Mouse (Mus musculus) forebrain, embryonic 13.5 days (tissue): Measurements from ENCODE around the gene Myrip. TPM values are rescaled to one million over a fixed set of nuclear protein-coding genes. Genes with fewer than 3 reads are reported as not detected.

Source experiments
- ATAC-seq: fragments of 200-750 bp; cut with Nextera tagmentation; 2 replicates; pipeline ENCODE4 v1.8.0; 2017
- H3K27ac ChIP-seq: fragments of 300-500 bp; sonication (generic); 2 replicates; pipeline ENCODE4 v1.5.1; 2015; ENCODE audit warnings: inconsistent platforms, mild to moderate bottlenecking, moderate library complexity
- H3K27me3 ChIP-seq: fragments of 300-500 bp; sonication (generic); 2 replicates; pipeline ENCODE4 v1.6.1; 2015; ENCODE audit warnings: mild to moderate bottlenecking, inconsistent platforms
- H3K36me3 ChIP-seq: fragments of 300-500 bp; sonication (generic); 2 replicates; pipeline ENCODE4 v1.6.1; 2015; ENCODE audit warnings: mild to moderate bottlenecking, inconsistent platforms; ENCODE audit not compliant: poor library complexity, severe bottlenecking
- H3K4me1 ChIP-seq: fragments of 300-500 bp; sonication (generic); 2 replicates; pipeline ENCODE4 v1.6.1; 2015; ENCODE audit warnings: inconsistent platforms
- H3K4me2 ChIP-seq: fragments of 300-500 bp; sonication (generic); 2 replicates; pipeline ENCODE4 v1.6.1; 2015; ENCODE audit warnings: inconsistent platforms, mild to moderate bottlenecking, moderate library complexity
- H3K4me3 ChIP-seq: fragments of 300-500 bp; sonication (generic); 2 replicates; pipeline ENCODE4 v1.5.1; 2015; ENCODE audit warnings: mild to moderate bottlenecking, inconsistent platforms
- H3K9ac ChIP-seq: fragments of 300-500 bp; sonication (generic); 2 replicates; pipeline ENCODE4 v1.6.1; 2015; ENCODE audit warnings: mild to moderate bottlenecking, inconsistent platforms
- H3K9me3 ChIP-seq: fragments of 300-500 bp; sonication (generic); replicated peaks from 2 replicates; pipeline ENCODE4 v1.6.1; 2016; ENCODE audit warnings: inconsistent platforms
- WGBS: fragments of 180-500 bp; shearing (Covaris S2); methylation state at CpG from one replicate; pipeline ENCODE4 v1.1.7; 2015; 5-methylcytosine and 5-hydroxymethylcytosine counted together
- polyA plus RNA-seq: library from polyadenylated mRNA; unstranded; fragments of >200 nt; fragmentation: Nextera tagmentation; extraction: Ambion mirVana; gene quantifications from 2 replicates; pipeline ENCODE4 v1.2.1, GENCODE M21; 2015

Gene Myrip
- polyA plus RNA-seq, 1 experiment from 2014 or later, result 1.1 TPM

DNA sequence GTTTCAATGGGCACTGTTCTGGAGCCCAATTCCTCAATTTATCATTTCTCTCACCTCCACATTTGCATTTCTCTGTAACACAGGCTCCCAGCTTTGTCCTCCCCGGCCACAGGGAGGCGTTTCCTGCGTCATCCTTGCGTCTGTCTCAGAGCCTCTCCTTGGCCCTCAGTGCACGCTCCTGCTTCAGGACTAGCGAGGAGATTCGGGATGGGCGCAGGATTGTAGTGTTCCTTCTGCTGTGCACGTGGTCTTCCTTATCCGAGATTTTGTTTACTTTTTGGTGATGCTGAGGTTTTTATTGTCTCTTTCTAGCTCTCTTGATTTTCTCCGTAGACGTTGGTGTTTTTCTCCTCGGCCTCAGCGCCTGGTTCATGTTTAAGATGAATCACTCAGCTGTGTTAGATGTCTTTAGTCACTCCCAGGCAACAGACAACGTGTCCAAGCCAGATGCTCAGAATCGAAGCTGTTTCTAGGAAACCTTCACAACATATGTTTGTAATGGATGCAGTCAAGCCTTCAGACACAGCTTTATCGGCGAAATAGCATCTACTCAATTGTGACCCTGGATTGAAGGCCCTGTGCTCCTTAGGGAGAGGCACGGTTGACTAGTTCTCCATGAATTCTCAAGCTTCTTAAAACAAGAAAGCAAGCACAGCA, 218.3 kb downstream of the Myrip start:
- 67% methylated on average over 19 of the region's 19 CpGs for WGBS
- H3K27me3 ChIP-seq, result no peaks in the 10 kb centered on the region
- ATAC-seq, result no peak
- no peaks in the 10 kb centered on the region for H3K36me3 ChIP-seq
- H3K9ac ChIP-seq, result no peak overlapping the region
- no peaks in the 10 kb centered on the region for H3K9me3 ChIP-seq
- no peak overlapping the region for H3K4me3 ChIP-seq
- H3K4me2 ChIP-seq, result no peak overlapping the region
- H3K4me1 ChIP-seq, result no peaks in the 10 kb centered on the region
- H3K27ac ChIP-seq, result no peak overlapping the region

DNA sequence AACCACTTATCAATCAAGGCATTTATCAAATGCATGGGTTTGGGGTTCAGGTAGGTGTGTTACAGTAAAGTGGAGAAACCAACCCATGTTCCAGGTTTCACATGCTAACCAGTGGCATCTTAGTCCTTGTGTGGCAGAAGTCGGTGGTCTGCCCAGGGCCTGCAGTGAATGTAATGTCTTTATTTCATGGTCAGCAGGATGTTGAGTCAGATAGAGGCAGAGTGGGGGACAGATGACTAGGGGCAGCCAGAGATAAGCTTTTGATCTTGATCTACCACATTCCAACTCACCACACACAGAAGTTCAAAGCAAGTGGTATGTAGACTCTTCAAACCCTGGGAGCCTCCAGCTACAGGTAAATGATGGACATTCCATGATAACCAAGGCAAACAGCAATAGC, 219.8 kb downstream of the Myrip start:
- no peak overlapping the region for H3K4me3 ChIP-seq
- WGBS, result 83% methylated on average over 1 of the region's 1 CpGs
- no peaks in the 10 kb centered on the region for H3K4me1 ChIP-seq
- no peak for ATAC-seq
- H3K4me2 ChIP-seq, result no peak overlapping the region
- H3K27me3 ChIP-seq, result no peaks in the 10 kb centered on the region
- no peaks in the 10 kb centered on the region for H3K9me3 ChIP-seq
- H3K9ac ChIP-seq, result no peak overlapping the region
- H3K27ac ChIP-seq, result no peak overlapping the region
- no peaks in the 10 kb centered on the region for H3K36me3 ChIP-seq

Other genes starting within 250 kb of the Myrip start
- gene Cx3cr1, start 231.6 kb upstream of the Myrip start, polyA plus RNA-seq, result 4.9 and 5.0 TPM in 2 replicates
- not detected in 2 replicates for gene Ccr8, start 209.4 kb upstream of the Myrip start, polyA plus RNA-seq
- gene Slc25a38, start 191.1 kb upstream of the Myrip start, polyA plus RNA-seq, result 31.2 and 38.8 TPM in 2 replicates
- 1,184 and 1,248 TPM in 2 replicates for gene Rpsa, start 173.8 kb upstream of the Myrip start, polyA plus RNA-seq
- 0.49 and 0.89 TPM in 2 replicates for gene Mobp, start 151.8 kb upstream of the Myrip start, polyA plus RNA-seq
- gene Eif1b, start 190.7 kb downstream of the Myrip start, polyA plus RNA-seq, result 434 and 500 TPM in 2 replicates
- 0.30 and 0.49 TPM in 2 replicates for gene Entpd3, start 238.3 kb downstream of the Myrip start, polyA plus RNA-seq